Mouse (Mus musculus): ENCODE results near the gene Qtrt1.

DNA sequence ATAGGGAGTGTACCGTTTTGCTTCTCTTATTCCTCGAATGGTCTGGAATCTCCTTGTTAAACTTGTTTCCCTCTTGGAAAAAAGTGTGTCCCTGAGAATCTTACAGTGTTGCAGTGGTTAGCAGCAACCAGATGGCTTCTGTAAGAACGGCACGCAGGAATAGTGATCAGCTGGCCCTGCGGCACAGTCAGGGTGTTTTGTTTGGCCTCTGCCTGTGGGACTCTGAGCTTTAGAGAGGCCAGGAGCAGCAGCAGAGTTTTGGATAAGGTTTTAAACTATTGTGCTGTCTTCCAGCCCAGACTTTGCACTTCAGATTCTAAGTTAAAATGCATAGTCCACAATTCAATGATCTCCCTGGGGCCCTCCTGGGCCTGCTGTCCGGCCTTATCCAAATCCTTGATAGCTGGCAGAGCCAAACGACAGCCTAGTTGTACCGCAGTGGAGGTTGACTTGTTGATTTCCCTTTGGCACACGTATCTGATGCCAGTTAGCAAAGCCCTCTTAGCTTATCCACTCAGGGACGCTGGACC is 18.9 kb upstream of the Qtrt1 start:
- TF ChIP-seq CTCF (IDR thresholded peaks at IDR 0.05; ENCODE audit: low read depth, low read length) (no peak), EP300 (IDR thresholded peaks at IDR 0.05; ENCODE audit: insufficient read depth, low read depth, low read length) (no peak), POLR2A (IDR thresholded peaks at IDR 0.05; ENCODE audit: insufficient read depth, low read length) (no peak)
